Mouse (Mus musculus) embryonic facial prominence, embryonic 11.5 days (tissue): ENCODE measurements around the gene Dcdc2a. TPM values are rescaled to one million over a fixed set of nuclear protein-coding genes. Genes with fewer than 3 reads are reported as not detected.

ENCODE experiments used
- ATAC-seq: fragments of 200-750 bp; cut with Nextera tagmentation; replicated peaks from 2 replicates; pipeline ENCODE4 v1.8.0; 2017; ENCODE audit warnings: low read depth; ENCODE audit not compliant: insufficient number of reproducible peaks, low FRiP score, low TSS enrichment
- DNase-seq: peaks from one replicate; pipeline ENCODE4 v3.0.0-alpha.2; 2015; ENCODE audit warnings: low spot score
- H3K27ac ChIP-seq: fragments of 300-500 bp; sonication (generic); replicated peaks from 2 replicates; pipeline ENCODE4 v1.5.1; 2014; ENCODE audit warnings: mild to moderate bottlenecking, low read depth, low read length, control low read depth
- H3K27me3 ChIP-seq: fragments of 300-500 bp; sonication (generic); 2 replicates; pipeline ENCODE4 v1.6.1; 2014; ENCODE audit warnings: mild to moderate bottlenecking, low read length, moderate library complexity, mixed read lengths; ENCODE audit not compliant: control insufficient read depth, insufficient read depth
- H3K36me3 ChIP-seq: fragments of 300-500 bp; sonication (generic); replicated peaks from 2 replicates; pipeline ENCODE4 v1.6.1; 2014; ENCODE audit warnings: low read depth, mild to moderate bottlenecking, low read length, moderate library complexity, mixed read lengths; ENCODE audit not compliant: control insufficient read depth, insufficient read depth
- H3K4me1 ChIP-seq: fragments of 300-500 bp; sonication (generic); 2 replicates; pipeline ENCODE4 v1.6.1; 2014; ENCODE audit warnings: low read length, mixed read lengths; ENCODE audit not compliant: control insufficient read depth, insufficient read depth
- H3K4me2 ChIP-seq: fragments of 300-500 bp; sonication (generic); 2 replicates; pipeline ENCODE4 v1.6.1; 2014; ENCODE audit warnings: low read depth, mild to moderate bottlenecking, control low read depth, low read length, moderate library complexity
- H3K4me3 ChIP-seq: fragments of 300-500 bp; sonication (generic); 2 replicates; pipeline ENCODE4 v1.5.1; 2014; ENCODE audit warnings: low read depth, low read length, control low read depth
- H3K9ac ChIP-seq: fragments of 300-500 bp; sonication (generic); replicated peaks from 2 replicates; pipeline ENCODE4 v1.6.1; 2014; ENCODE audit warnings: mild to moderate bottlenecking, control low read depth, low read length
- H3K9me3 ChIP-seq: fragments of 300-500 bp; sonication (generic); replicated peaks from 2 replicates; pipeline ENCODE4 v1.6.1; 2016; ENCODE audit warnings: mild to moderate bottlenecking, low read length, inconsistent platforms, mixed read lengths; ENCODE audit not compliant: control insufficient read depth
- WGBS: fragments of 180-500 bp; shearing (Covaris S2); extraction: QIAGEN DNeasy Blood & Tissue Kit; methylation state at CpG from one replicate; pipeline ENCODE4 v1.1.7; 2014; 5-methylcytosine and 5-hydroxymethylcytosine counted together
- polyA plus RNA-seq: library from polyadenylated mRNA; unstranded; fragments of >200 nt; fragmentation: Nextera tagmentation; extraction: Ambion mirVana; gene quantifications from 2 replicates; pipeline ENCODE4 v1.2.1, GENCODE M21; 2014

Dcdc2a gene
- polyA plus RNA-seq, 1 experiment from 2014 or later = 1.7 TPM

DNA sequence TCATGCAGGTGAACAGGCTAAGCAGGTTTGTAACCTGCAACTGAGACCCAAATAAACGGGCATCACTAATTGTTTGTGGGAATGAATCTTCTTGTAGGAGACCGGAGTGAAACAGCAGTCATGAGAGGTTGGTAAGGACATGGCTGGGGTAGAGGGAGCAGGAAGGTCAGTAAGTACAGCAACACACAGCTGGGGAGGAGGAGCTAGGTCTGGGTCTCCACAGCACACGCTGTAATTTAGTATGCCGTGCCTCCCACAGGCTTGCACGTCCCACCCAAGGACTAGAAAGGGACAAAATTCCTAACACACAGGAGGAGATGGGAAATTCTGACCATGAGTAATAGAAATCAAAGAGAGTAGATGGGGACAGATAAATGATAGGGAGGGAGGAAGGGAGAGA is 42.8 kb downstream of the Dcdc2a start:
- DNase-seq (no peak), ATAC-seq (no peak)
- no peaks in the 10 kb centered on the region for H3K9me3 ChIP-seq
- no peaks in the 10 kb centered on the region for H3K27me3 ChIP-seq
- no peaks in the 10 kb centered on the region for H3K36me3 ChIP-seq
- H3K27ac ChIP-seq = no peak overlapping the region
- no peak overlapping the region for H3K9ac ChIP-seq
- H3K4me2 ChIP-seq = no peak overlapping the region
- no peaks in the 10 kb centered on the region for H3K4me1 ChIP-seq
- H3K4me3 ChIP-seq = no peak overlapping the region
- WGBS = 61% methylated on average over 5 of the region's 5 CpGs

DNA sequence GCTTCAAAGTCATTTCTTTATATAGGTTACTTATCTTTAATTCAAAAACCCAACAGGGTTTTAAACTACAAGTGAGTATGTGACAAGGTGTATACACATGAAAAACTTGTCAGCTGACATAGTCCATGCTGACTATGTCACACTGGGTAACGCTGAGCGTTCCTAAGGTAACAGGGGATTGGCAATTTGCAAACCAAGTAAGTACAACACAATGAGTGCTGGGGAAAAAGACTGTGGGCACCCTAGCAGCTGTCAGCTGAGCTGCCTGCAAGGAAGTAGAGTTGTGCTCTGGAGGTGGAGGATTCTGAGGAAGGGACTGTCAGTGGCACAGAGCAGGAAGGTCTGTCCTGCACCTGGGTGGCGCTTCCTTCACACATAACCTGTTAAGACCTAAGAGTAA is 43.7 kb downstream of the Dcdc2a start:
- Histone ChIP-seq H3K4me3 (no peak overlapping the region), H3K36me3 (no peaks in the 10 kb centered on the region), H3K9ac (no peak overlapping the region), H3K27me3 (no peaks in the 10 kb centered on the region), H3K27ac (no peak overlapping the region), H3K4me2 (no peak overlapping the region), H3K4me1 (no peaks in the 10 kb centered on the region), H3K9me3 (no peaks in the 10 kb centered on the region)
- ATAC-seq (no peak), DNase-seq (no peak)
- WGBS = 73% methylated on average over 3 of the region's 3 CpGs

DNA sequence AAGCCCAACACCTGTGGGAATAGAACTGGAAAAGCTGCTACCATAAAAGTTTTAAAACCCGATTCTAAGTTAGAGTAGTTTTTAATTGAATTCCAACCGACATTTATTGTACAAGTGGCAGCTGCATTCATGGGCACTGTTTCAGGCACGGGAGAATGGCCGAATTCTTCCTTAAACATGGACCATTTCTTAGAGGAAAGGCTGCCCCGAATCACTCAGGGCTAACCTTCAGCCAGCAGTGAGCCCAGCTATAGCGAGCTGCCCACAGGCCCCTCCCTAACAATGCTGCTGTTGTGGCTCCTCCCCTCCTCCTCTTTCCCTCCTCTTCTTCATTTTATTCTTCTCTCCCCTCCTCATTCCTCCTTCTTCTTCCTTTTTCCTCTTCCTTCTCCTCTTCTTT is 44.8 kb downstream of the Dcdc2a start:
- H3K9ac ChIP-seq = no peak overlapping the region
- no peaks in the 10 kb centered on the region for H3K9me3 ChIP-seq
- H3K36me3 ChIP-seq = no peaks in the 10 kb centered on the region
- H3K4me1 ChIP-seq = no peaks in the 10 kb centered on the region
- ATAC-seq (no peak), DNase-seq (no peak)
- 84% methylated on average over 6 of the region's 6 CpGs for WGBS
- H3K4me3 ChIP-seq = no peak overlapping the region
- no peak overlapping the region for H3K4me2 ChIP-seq
- H3K27me3 ChIP-seq = no peaks in the 10 kb centered on the region
- H3K27ac ChIP-seq = no peak overlapping the region

DNA sequence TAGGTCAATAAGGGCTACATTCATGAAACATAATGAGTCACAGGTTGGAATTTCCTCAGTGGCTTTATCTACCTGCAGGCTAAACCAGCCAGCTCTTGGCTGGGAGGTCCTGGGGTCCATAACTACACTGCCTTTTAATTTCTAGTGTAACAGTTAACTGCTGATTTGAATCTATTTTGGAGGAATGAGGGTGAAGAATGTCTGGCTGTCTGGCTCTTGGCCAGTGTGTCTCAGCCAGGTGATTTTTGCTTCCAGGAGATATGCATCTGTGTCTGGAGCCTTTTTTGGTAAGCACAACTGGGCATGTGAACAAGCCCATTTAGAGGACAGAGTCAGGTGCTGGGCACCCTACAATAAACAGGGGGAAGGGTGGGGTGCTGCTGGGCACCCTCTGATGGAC is 49.9 kb downstream of the Dcdc2a start:
- Histone ChIP-seq H3K4me1 (no peaks in the 10 kb centered on the region), H3K9ac (no peak overlapping the region), H3K27me3 (no peaks in the 10 kb centered on the region), H3K9me3 (no peaks in the 10 kb centered on the region), H3K4me3 (no peak overlapping the region), H3K27ac (no peak overlapping the region), H3K36me3 (no peaks in the 10 kb centered on the region), H3K4me2 (no peak overlapping the region)
- DNase-seq = no peak
- no peak for ATAC-seq

DNA sequence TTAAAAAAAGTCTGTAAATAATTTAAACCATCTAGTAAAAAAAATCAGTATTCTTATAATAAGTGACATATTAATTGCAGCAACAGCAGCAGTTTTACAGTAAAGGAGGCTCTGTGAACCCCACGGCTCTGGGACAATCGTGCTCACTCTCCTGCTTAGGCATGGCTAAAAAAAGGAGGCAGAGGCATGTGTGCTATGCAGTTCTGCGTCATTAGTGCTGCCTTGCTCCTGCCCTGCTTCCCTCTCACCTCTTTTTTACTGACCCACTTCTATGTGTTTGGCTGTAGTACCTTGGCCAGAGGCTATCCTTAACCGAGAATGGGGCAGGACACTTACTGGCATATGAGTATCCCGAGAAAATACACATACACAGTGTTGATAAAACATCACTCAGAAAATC is 50.9 kb downstream of the Dcdc2a start:
- no peaks in the 10 kb centered on the region for H3K4me1 ChIP-seq
- DNase-seq (no peak), ATAC-seq (no peak)
- no peak overlapping the region for H3K9ac ChIP-seq
- H3K27ac ChIP-seq = no peak overlapping the region
- no peaks in the 10 kb centered on the region for H3K27me3 ChIP-seq
- H3K4me2 ChIP-seq = no peak overlapping the region
- no peaks in the 10 kb centered on the region for H3K9me3 ChIP-seq
- H3K36me3 ChIP-seq = no peaks in the 10 kb centered on the region
- WGBS = 78% methylated on average over 5 of the region's 5 CpGs
- no peak overlapping the region for H3K4me3 ChIP-seq

DNA sequence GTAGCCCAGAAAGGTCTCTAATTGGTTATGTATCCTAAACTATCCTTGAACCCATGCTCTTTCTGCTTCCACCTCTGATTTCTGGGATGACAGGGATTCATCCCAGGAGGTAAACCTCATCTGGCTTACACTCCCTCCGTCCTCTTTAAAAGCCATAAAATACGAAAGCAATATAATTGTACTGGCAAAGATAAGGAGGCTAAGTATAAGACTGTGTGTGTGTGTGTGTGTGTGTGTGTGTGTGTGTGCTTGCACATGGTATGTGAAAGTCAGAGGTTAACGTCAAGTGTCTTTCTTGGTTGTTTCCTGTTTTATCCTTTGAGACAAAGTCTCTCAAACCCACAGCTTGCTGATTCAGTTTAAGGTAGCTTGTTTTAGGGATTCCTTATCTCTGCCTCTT is 52.5 kb downstream of the Dcdc2a start:
- 86% methylated on average over 3 of the region's 3 CpGs for WGBS
- no peak overlapping the region for H3K4me2 ChIP-seq
- ATAC-seq = no peak
- H3K36me3 ChIP-seq = no peaks in the 10 kb centered on the region
- DNase-seq = no peak
- H3K4me3 ChIP-seq = no peak overlapping the region
- H3K4me1 ChIP-seq = no peaks in the 10 kb centered on the region
- H3K27me3 ChIP-seq = no peaks in the 10 kb centered on the region
- H3K9ac ChIP-seq = no peak overlapping the region
- no peaks in the 10 kb centered on the region for H3K9me3 ChIP-seq
- no peak overlapping the region for H3K27ac ChIP-seq

DNA sequence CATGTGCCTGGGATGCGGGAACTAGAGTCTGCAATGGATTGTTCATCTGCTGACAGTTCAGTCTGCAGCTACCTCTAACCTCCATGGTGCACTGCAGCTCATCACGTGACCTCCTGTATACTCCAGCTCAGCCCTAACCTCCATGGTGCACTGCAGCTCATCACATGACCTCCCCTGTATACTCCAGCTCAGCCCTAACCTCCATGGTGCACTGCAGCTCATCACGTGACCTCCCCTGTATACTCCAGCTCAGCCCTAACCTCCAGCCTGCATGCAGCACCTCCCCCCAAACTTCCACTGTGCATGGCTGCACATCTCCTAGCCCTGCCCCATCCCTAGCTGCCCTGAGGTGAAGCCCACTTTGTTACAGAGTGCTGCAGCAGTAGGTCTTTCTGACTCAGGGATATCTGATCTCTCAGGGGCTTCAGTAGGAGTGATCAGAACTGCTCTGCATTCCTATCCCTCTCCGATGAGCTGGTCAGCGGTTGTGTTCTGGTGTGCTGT is 54.8 kb downstream of the Dcdc2a start:
- Histone ChIP-seq H3K4me2 (no peak overlapping the region), H3K4me3 (no peak overlapping the region), H3K27me3 (no peaks in the 10 kb centered on the region), H3K9me3 (no peaks in the 10 kb centered on the region), H3K36me3 (no peaks in the 10 kb centered on the region), H3K27ac (no peak overlapping the region), H3K4me1 (no peaks in the 10 kb centered on the region), H3K9ac (no peak overlapping the region)
- no peak for DNase-seq
- ATAC-seq = no peak
- 83% methylated on average over 5 of the region's 5 CpGs for WGBS

DNA sequence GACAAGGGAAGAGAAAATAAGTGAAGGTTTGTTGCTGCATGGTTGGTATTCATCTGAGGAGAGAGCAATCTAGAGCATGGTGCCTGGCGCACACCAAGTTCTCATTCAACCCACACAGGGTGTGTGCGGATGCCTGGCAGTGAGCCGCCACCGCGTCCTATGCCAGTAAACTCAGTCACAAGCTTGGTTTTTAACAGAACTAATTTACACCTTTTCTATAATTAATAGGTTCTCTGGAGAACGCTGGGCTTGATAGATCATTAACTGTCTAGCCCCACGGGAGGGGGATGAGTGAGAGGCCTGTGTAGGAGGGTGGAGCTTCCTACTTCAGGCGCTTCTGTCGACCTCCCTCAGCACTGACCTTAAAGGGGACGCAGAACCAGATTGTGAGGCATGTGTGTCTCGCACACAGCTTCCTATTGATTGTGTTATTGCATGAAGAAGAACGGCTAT is 59.7 kb downstream of the Dcdc2a start:
- H3K9me3 ChIP-seq = no peaks in the 10 kb centered on the region
- ATAC-seq (peak; percentile 76), DNase-seq (peak; percentile 9)
- H3K27me3 ChIP-seq = no peaks in the 10 kb centered on the region
- peak overlapping the region; percentile 27 for H3K4me3 ChIP-seq
- no peak overlapping the region for H3K27ac ChIP-seq
- WGBS = 38% methylated on average over 12 of the region's 12 CpGs
- peak overlapping the region; percentile 40 for H3K4me2 ChIP-seq
- H3K4me1 ChIP-seq = no peaks in the 10 kb centered on the region
- no peaks in the 10 kb centered on the region for H3K36me3 ChIP-seq
- no peak overlapping the region; the same call in 1 of the 2 replicates for H3K9ac ChIP-seq
